Mouse (Mus musculus): Measurements from ENCODE around the gene Pank1. TPM values are rescaled to one million over a fixed set of nuclear protein-coding genes. Genes with fewer than 3 reads are reported as not detected.

Gene Pank1
- total RNA-seq, 4 experiments from 2014 or later, result 19.4 to 21.2 (median 20.4) TPM

DNA sequence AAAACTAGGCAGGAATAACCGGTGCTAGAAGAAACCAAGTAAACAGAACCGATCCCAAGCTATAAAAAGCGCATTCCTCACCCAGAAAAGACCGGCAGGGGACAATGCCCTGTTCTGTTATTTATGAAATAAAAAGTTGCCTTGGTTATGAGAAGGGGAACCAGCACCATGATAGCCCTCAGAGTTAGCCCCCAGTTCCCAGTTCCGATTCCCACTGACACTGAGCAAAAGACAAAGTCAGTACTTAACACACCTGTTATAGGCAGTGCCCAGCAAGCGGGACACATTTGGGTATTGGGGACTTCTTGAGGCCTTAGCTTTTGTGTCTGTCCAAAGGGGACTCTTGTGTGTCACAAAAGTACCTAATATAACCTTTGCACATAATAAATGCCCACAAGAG lies 369 bp upstream of the Pank1 start:
- peak in 1 of 2 experiments; percentile 4 for DNase-seq (ENCODE audit: low spot score in 2 of 2)

- peak; percentile 75 to 90 for DNase-seq (ENCODE audit: low spot score in 2 of 2)
Observed at GRCm38 (mm10) chr19:34877898-34878602, 1.2 kb downstream of the Pank1 start.

DNA sequence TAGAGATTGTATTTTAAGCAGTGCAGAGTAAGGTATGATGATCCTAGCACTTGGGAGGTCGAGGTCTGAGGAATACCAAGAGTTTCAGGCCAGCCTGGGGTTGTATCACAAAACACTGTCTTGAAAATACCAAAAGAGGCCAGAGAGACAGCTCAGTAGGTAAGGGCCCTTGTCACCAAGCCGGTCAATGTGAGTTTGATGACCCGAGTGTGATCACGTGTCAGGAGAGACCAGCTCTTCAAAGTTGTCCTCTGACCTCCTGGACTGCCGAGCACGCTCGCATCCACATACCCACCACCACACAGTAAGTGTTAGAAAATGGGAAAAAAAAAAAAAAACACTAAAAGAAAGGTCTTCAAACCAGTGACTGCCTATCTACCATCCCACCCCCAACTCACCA lies 2.6 kb downstream of the Pank1 start:
- DNase-seq (ENCODE audit: low spot score in 2 of 2), result no peak

DNA sequence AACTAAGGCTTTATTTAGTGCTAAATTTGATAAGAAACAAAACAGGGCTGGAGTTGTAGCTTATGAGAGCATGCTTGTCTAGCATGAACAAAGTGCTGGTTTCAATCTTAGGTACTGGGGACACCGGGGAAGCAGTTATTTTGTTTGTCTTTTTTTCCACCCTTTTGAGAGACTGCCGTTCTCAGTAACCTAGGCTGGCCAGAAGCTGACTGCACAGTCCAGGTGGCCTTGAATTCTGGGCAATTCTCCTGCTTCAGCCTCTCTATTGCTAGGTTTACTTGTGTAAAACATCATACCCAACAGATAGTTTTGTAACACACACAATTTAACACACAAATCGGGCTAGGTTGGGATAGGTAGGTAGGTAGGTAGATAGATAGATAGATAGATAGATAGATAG lies 9.9 kb downstream of the Pank1 start:
- no peak for DNase-seq (ENCODE audit: low spot score in 2 of 2)

- DNase-seq (ENCODE audit: low spot score in 2 of 2), result no peak
Observed at GRCm38 (mm10) chr19:34868093-34868741, 11.0 kb downstream of the Pank1 start.

DNA sequence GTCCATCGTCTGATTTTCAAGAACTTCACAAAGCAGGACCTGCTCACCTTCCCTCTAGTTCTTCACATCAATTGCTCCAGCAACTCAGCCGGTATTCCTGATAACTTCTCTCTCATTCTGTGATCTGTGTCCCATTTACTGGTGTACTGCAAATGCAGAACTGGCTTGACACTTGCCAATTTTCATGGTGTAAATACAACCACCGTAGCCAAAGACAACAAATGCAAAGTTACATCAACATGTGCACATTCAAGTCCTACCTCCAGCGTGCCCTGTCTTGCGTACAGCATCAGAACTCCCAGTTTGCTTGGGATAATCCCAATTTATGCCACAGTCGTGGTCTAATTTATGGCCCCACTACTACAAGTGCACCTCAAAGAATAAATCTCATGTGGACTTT lies 15.5 kb downstream of the Pank1 start:
- DNase-seq (ENCODE audit: low spot score in 2 of 2), result no peak

- DNase-seq (ENCODE audit: low spot score in 2 of 2), result no peak
Observed at GRCm38 (mm10) chr19:34856021-34856651, 23.1 kb downstream of the Pank1 start.

DNA sequence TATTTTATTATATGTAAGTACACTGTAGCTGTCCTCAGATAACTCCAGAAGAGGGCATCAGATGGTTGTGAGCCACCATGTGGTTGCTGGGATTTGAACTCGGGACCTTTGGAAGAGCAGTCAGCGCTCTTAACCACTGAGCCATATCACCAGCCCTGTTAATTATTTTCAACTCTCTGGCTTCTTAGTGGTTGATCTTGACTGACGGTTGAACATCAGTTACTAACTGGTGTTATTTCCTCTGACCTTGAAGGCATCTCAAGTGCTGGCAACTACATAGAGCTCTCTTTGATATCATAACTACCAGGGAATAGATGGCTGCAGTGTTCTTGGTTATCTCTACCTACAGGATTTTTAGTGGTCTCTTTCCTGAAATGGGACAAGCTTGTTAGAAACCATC lies 28.1 kb downstream of the Pank1 start:
- no peak for DNase-seq (ENCODE audit: low spot score in 2 of 2)

GRCm38 (mm10) chr19:34849426-34849825 lies 29.8 kb downstream of the Pank1 start:
- DNase-seq (ENCODE audit: low spot score in 2 of 2), result no peak

DNA sequence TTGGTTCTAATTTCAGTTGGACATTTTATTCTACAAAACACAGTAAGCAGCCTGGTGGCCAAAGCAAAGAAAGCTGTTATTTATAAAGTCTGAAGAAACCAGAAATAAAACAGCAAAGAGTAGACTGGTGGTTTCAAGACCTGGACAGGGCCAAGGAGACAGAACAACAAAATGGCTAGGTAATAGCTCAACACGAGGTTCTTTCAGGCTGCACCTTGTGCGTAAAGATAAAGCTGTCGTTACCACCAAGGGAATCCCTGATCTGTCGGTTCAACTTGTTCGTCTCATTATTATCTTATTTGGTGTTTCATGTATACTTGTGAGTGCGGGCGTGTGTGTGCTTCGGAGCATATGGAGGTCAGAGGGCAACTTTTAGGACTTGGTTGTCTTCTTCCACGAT lies 31.1 kb downstream of the Pank1 start:
- no peak for DNase-seq (ENCODE audit: low spot score in 2 of 2)

- DNase-seq (ENCODE audit: low spot score in 2 of 2), result no peak
Observed at GRCm38 (mm10) chr19:34847103-34847502, 32.2 kb downstream of the Pank1 start.

DNA sequence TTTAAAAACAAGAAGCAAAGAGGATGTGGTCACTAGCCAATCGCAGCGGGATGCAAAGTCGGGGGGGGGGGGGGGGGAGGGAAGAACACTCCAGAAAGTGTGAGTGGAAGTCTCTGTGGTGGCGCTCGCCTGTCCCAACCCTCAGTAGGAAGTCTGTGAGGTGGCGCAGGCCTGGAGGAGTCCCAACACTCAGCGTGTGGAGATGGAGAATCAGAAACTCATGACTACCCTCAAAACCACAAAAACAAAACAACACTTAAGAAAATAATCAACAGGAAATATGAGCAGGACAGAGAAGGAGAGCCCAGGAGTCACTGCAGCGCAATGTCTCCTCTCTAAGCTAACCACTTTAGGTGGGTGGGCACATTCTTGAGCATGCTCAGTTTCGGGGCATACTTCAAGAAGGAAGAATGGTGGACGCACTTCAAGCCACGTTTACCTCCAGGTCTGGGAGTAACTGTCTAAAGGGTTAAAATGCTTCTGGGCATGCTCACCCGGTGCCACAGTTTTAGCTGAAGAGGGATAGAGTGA lies 32.7 kb downstream of the Pank1 start:
- no peak for DNase-seq (ENCODE audit: low spot score in 2 of 2)

DNA sequence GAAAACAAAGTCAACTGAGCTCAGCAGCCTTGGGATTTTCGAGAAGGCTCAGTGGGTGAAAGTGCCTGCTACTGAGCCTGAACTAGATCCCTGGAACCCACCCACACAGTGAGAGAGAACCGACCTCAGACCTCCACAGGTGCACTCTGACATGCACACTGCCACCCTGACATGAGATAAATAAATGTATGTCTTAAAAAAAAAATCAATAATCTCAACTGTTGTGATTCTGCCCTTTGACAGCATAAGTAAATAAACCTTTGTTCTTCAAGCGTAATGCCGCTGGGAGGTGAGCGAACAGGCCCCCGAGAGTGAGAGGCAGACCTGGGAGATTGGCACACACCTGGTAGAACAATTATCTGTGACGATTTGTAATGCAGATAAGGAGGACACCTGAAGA lies 33.2 kb downstream of the Pank1 start:
- DNase-seq (ENCODE audit: low spot score in 2 of 2), result no peak

DNA sequence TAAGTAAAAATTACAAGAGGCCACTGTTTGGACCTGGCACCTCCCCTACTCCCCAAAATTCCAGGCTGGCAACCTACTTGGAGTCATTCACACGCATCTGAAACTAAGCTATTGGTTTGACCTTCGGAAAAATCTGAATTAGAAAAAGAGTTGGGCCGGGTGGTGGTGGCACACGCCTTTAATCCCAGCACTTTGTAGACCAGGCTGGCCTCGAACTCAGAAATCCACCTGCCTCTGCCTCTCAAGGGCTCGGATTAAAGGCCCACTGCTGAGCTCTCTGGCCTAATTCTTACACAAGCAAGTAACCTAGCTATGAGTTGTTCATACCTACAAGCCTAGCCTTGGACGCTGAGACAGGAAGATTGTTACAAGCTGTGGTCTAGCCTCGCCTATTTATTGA lies 33.9 kb downstream of the Pank1 start:
- DNase-seq (ENCODE audit: low spot score in 2 of 2), result no peak

GRCm38 (mm10) chr19:34844760-34845159 lies 34.5 kb downstream of the Pank1 start:
- no peak for DNase-seq (ENCODE audit: low spot score in 2 of 2)

DNA sequence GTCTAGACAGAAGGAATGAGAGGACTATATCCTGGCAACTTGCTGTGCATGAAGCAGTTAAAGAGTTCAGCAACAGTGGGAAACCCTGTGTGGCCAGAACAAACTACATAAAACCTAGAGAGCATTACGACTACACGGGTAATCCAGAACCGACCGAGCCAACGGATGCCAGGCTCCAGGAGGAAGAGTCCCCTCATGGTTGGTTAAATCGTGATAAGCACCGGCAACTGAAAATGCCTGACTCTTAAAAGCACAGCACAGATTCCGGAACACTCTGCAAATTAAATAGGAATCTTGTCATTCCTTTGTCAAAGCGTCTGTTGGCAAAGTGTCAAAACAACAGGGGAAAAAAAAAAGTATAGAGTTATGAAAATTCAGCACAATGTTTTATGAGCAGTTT lies 35.2 kb downstream of the Pank1 start:
- DNase-seq (ENCODE audit: low spot score in 2 of 2), result no peak

GRCm38 (mm10) chr19:34841719-34842506 lies 37.3 kb downstream of the Pank1 start:
- no peak for DNase-seq (ENCODE audit: low spot score in 2 of 2)

DNA sequence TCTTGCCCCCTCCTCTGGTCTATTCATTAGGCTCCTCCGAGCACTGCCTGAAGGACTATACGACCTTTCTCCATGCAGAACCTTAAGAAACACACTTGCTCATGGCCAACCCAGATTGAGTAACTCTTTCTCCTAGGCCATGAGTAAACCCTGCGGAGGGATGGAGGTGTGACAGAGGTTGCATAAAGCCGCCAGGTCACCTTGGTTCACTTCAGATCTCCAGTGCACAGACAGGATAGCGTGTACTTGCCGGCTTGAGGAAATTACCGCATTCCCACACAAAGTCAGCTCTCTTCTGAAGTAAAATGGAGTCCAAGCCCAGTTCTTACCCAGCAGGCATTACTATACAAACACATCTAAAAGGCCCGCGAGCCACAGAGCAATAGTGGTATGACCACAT lies 40.6 kb downstream of the Pank1 start:
- no peak for DNase-seq (ENCODE audit: low spot score in 2 of 2)

DNA sequence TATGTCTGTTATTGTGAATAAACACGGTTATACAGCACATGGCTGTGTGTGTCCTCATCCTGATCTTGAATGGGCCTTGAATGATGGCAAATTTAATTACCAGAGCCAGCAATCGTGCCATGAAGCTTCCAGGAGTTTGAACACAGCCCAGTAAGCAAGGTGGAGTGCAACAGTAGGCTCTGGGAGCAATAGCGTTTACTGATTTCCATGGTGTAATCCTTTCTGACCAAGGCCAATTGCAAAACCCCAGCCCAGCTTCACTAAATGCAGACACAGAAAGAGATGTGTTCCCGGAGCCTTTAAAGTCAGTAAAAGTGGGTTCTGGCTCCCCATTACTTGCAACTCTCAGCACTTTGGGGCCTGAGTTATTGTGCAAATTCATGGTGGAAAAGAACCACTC lies 47.6 kb downstream of the Pank1 start:
- no peak for DNase-seq (ENCODE audit: low spot score in 2 of 2)

DNA sequence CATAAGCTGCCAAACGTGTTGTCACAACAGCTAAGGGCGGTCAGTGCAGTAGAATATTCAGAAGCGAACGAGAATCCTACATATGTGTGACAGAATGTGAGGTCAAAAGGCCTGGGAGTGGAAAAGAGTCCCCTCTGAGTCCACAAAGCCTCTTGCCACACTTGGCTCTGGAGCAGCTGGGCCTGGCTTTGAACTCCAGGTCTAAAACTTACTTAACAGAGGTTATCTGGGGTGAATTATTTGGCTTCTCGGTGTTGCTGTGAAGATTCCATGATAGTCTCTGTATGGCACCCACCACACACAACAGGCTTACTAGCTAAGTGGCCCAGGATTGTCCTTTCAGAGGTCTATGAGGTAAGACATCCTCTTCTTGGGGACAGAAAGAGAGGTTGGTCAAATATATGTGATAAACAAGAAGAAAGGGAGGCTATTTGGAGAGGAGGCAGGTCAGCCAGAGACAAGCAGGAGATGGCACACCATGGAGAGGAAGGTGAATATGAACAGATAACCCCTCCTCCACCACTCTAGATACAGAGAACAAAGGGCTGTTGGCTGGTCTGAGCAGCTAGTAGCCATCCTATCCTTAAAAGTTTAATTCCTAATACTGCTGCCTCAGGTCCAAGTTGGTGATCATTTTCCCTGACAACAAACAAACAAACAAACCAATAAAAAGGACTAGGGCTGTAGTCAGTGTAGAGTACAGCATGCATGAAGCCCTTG lies 51.2 kb downstream of the Pank1 start:
- DNase-seq (ENCODE audit: low spot score in 2 of 2), result no peak

GRCm38 (mm10) chr19:34827444-34827843 lies 51.8 kb downstream of the Pank1 start:
- DNase-seq (ENCODE audit: low spot score in 2 of 2), result no peak
